Mouse (Mus musculus): Measurements from ENCODE around the gene Olfr109. TPM values are rescaled to one million over a fixed set of nuclear protein-coding genes. Genes with fewer than 3 reads are reported as not detected.

Olfr109 gene
- total RNA-seq (2023), result not detected

GRCm38 (mm10) chr17:37458616-37459015 lies at the start of gene Olfr109:
Gene Olfr109 (plus strand): TSS chr17:37458916.

DNA sequence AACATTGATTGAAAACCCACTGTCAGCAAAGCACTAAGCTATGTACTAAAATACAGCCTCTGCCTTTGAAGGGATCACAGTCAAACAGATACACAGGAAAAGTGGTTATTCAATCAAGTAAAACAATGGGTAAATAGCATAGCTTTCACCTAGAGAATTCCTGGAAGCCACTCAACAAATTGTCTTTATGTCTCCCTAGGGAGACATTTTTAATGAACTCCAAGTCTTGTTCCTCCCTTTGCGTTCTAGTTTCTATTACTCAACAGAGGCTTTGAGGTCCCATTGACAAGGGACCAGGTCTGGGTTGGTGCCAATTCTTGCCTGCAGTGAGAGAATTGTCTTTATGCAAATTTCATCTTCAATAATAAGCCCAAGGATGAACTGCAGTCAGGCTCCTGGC lies 13.5 kb upstream of the Olfr109 start, which contains the start of gene Olfr108:
Gene Olfr108, plus strand, starts transcription at position 301 of the 400 bp plus-strand sequence.

DNA sequence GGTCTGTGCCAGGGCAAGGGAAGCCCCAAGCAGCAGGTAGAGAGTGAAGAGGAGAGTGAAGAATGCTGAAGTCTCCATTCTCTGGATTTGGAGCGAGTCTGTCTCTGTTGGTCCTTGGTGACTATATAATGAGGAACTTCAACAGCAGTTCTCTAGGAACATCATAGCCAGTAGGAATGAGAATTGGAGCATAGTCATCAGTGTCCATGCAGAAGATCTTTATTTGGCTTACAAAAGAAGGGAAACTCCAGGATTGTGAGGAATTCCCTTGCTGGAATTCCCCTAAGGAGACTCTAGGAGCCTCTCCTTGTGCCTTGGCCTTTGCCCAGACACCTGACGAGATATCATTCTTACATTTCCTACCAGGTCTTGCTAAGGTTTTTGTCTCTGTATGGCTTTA lies 24.7 kb downstream of the Olfr109 start, which contains the start of gene H2-M2:
Gene H2-M2, minus strand, starts transcription at position 101 of the 400 bp plus-strand sequence.

DNA sequence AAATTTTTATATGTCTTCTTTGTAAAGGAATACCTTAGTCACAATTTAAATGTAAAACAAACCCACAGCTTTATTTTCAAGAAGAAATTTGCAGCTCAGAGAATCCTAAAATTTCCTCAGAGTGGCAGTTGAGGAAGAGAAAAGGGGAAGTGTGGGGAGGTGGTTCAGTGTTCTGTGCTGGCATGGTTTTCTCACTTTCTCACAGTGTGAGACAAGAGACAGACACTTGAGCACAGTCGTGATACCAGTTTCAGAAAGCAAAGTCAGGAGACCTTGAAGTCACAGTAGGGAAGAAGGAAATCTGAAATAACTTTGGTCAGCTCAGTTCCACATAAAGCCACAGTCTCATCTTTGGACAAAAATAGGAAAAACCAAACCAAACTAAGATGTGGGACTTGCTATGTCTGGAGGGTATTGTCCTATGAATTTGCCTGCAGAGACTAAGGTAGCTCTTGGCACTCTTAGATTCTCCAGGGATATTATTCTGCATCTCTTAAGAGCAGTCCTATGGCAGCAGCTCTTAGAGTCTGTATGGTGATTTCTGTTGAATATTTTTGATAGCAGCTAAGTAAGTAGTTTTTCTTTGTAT lies 33.3 kb downstream of the Olfr109 start, which contains the start of gene Olfr110:
Gene Olfr110, plus strand, starts transcription at position 539 of the 589 bp plus-strand sequence.

GRCm38 (mm10) chr17:37507730-37508129 lies 49.0 kb downstream of the Olfr109 start, which contains the start of gene Olfr111:
Gene Olfr111 (plus strand): TSS chr17:37508030.

Other genes with a start within 250 kb of the Olfr109 start
- not detected for gene Olfr95, start 245.8 kb upstream of the Olfr109 start, total RNA-seq (2023)
- gene Olfr96, start 238.8 kb upstream of the Olfr109 start, total RNA-seq (2023), result not detected
- gene Olfr97, start 221.6 kb upstream of the Olfr109 start, total RNA-seq (2023), result not detected
- gene Olfr98, start 195.2 kb upstream of the Olfr109 start, total RNA-seq (2023), result not detected
- gene H2-M3, start 188.7 kb upstream of the Olfr109 start, total RNA-seq (2023), result 1 to 10 TPM; 5.8 to 6.0 TPM
- gene Olfr99, start 175.5 kb upstream of the Olfr109 start, total RNA-seq (2023), result not detected
- gene Olfr101, start 154.6 kb upstream of the Olfr109 start, total RNA-seq (2023), result not detected
- not detected for gene Olfr102, start 141.9 kb upstream of the Olfr109 start, total RNA-seq (2023)
- not detected for gene Olfr103, start 119.2 kb upstream of the Olfr109 start, total RNA-seq (2023)
- not detected for gene Olfr104-ps, start 99.3 kb upstream of the Olfr109 start, total RNA-seq (2023)
- not detected for gene Olfr105-ps, start 79.9 kb upstream of the Olfr109 start, total RNA-seq (2023)
- not detected for gene Olfr106-ps, start 68.5 kb upstream of the Olfr109 start, total RNA-seq (2023)
- gene Olfr107, start 59.7 kb upstream of the Olfr109 start, total RNA-seq (2023), result not detected
- not detected for gene Olfr108, start 13.4 kb upstream of the Olfr109 start, total RNA-seq (2023)
- not detected for gene H2-M2, start 24.6 kb downstream of the Olfr109 start, total RNA-seq (2023)
- not detected for gene Olfr110, start 33.6 kb downstream of the Olfr109 start, total RNA-seq (2023)
- not detected for gene Olfr111, start 49.1 kb downstream of the Olfr109 start, total RNA-seq (2023)
- gene Olfr112, start 110.5 kb downstream of the Olfr109 start, total RNA-seq (2023), result not detected
- not detected for gene Olfr113, start 118.7 kb downstream of the Olfr109 start, total RNA-seq (2023)
- not detected for gene Olfr114, start 133.8 kb downstream of the Olfr109 start, total RNA-seq (2023)
- gene Olfr115, start 168.2 kb downstream of the Olfr109 start, total RNA-seq (2023), result not detected
- gene Olfr116, start 168.3 kb downstream of the Olfr109 start, total RNA-seq (2023), result not detected
- gene Olfr117, start 204.9 kb downstream of the Olfr109 start, total RNA-seq (2023), result not detected
- not detected for gene Olfr118, start 208.1 kb downstream of the Olfr109 start, total RNA-seq (2023)
- not detected for gene Olfr119, start 237.6 kb downstream of the Olfr109 start, total RNA-seq (2023)